Mouse (Mus musculus) urinary bladder, postnatal 36 days (tissue): ENCODE data around the gene Rnf187.

Source experiments
- DNase-seq, 2 experiments: peaks; one replicate each; pipeline ENCODE4 v3.0.0; 2022; ENCODE audit warnings: low spot score in 2 of 2, mixed read lengths in 1 of 2

Gene Rnf187

DNA sequence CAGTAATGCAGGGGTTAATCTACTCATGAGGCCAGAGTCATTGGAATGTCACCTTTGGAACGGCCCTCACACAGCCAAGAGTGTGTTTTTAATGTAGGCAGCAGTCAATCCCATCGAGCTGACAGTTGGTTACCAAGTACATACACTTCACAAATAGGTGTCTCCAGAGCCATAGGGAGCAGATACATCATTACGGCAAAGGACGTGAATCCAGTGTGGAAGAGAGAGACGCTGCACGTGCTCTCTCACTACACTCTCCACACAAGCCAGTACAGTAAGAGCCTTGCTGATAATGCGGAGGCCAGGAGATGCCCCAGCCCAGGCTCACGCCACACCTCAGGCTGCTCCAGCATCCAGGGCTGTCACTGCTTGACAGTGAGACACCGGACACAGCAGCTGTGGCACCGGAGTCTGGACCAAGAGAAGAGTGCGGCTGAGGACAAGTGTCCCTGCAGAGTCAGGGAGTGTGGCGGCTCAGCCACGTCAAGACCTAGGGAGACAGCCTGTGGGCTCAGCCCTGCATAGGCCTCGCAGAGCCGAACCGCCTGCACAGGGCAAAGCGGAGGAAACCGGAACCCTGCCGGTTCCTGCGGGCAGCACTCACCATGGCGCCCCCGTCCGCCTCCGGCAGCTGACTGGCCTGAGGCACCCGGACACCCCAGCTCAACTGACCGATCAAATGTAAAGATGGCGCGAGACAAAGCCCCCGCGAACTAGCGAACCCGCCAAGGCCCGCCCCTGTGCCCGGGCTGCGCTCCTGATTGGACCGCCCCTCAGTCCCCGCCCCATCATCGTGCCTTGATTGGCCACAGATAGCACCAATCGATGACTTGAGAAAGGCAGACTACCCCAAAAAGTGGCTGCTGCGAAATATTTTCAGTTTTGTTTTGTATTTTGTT lies 35.0 kb downstream of the Rnf187 start, which contains the start of gene Zfp39:
Zfp39 (minus strand) TSS at position 715 of the 899 bp plus-strand sequence.
- peak; percentile 97 for DNase-seq

DNA sequence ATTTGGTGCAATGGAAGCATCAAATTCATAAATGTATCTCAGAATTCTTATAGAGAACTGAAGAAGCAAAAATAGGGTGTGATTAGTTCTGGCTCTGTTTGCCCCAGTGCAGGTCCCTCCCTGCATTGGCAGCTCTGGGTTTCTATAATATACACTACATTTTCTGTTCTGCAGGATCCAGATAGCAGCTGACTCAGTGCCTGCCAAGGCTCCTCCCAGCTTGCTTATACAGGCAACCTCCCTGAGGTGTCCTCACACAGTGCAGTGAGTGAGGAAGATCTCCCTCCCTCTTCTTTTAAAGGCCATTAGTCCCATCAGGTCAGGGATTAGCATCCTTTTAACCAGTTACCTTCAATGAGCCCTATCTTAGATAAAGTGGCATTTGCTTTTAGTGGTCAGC lies 37.6 kb downstream of the Rnf187 start:
- DNase-seq, result no peak

DNA sequence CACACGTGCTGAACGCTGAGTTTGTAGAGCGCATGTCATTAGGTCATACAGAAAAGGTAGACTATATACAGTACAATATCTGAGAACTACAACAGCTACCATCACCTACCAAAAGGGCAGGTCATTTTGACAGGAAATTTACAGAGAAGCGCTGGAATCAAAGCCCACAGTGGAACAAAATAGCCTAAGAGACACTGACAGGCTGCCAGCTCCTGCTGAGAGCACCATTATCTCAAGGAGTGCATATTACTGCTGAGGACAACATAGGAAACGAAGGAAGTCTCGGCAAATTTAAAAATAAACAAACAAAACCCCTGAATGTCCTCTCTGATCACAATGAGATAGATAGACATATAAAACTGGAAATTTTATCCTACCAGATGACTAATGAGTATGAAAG lies 41.2 kb downstream of the Rnf187 start:
- no peak for DNase-seq

DNA sequence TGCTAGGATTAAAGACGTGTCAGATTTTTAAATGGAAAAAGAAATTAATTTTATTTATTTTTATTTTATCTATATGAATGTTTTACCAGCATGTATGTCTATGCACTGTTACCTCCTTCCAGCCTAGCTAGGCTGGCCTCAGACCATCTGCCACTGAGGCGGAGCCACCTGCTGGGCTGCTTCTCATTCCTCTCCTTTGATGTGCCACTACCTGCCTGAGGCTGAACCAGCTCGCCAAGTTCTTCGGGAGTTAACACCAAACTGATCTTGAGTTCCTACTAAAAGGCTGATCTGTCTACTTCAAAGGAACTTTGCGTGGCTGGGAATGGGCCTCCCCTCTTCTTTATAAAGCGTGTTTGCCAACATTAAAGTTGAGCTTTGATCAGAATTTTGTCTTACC lies 44.3 kb downstream of the Rnf187 start:
- peak; percentile 9 to 53 for DNase-seq

DNA sequence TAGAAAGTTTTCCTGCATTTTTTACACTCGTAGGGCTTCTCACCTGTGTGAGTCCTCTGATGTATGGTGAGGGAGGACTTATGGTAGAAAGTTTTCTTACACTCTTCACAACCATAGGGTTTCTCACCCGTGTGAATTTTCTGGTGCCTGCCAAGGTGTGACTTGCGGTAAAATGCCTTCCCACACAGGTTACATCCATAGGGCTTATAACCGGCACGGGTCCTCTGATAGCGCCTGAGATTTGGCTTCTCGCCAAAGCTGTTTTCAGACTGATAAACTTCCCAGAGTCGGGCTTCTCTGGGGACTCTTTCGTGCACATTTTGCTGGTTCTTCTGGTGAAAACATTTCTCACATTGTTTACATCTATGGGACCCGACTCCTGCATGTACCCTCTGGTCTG lies 48.2 kb downstream of the Rnf187 start:
- no peak for DNase-seq

DNA sequence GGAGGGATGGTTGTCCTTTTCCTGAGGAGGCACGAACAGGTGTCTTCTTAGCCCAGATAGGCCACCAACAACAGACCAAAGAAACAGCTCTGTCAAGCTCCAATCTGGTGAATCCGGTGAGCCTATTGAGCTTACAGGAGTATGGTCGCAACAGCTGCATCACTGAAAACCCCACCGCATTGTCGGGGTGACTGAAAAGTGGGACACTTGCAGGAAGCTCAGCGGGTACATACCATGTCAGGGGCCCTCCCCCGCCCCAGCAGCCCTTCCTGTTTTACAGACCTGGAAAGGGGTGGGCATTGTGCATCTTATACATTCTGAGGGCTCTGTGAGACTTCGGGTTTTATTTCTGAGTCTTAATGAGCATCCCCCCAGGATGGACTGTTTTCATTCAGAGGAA lies 55.0 kb downstream of the Rnf187 start:
- DNase-seq, result no peak
